Mouse (Mus musculus): Measurements from ENCODE around the gene Lclat1.

DNA sequence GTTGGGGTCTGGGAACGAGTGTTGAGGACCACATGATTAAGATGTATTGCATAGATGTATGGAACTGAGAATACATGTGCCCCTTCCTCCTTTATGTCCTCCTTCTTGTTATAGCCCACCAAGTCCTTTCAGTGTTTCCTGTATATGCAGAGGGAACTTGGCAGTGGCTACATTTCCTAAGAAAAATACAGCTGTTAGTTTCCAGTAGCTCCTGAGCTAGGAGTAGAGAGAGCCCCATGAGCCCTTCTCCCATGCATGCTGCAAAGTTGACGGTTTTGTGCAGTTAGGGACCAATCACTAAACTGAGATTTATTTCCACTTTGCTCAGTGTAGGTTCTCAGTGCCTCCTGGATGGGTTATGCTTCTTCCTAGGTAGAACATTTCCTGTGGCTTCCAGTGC, 105.9 kb downstream of the Lclat1 start:
- TF ChIP-seq CTCF (conservative IDR thresholded peaks at IDR 0.05; ENCODE audit: low read length): no peak
- TF ChIP-seq POU5F1 (IDR thresholded peaks at IDR 0.05; ENCODE audit: borderline replicate concordance, low read length): no peak
- no peak for TF ChIP-seq NANOG (IDR thresholded peaks at IDR 0.05; ENCODE audit: borderline replicate concordance, low read length)

Measured in E14TG2a.4 (cell line).